Mouse (Mus musculus) MEL-GATA-1-ER (cell line): ENCODE data around the gene Btbd35f26.
"Not testable (repeated sequence)": the region's sequence is repeated elsewhere in the genome, so short reads cannot be mapped to it uniquely, and the experiment has no call there.

ENCODE experiments used
- DNase-seq: peaks from one replicate; pipeline ENCODE4 v3.0.0-alpha.2; 2012; ENCODE audit warnings: low read depth; ENCODE audit errors: extremely low read depth

The Btbd35f26 gene

GRCm38 (mm10) chrX:31336154-31336553 lies at the start of gene Btbd35f26:
Btbd35f26 (plus strand) TSS chrX:31336454.
- not testable (repeated sequence) for DNase-seq

- not testable (repeated sequence) for DNase-seq
These were observed 5.7 kb downstream of the Btbd35f26 start for GRCm38 (mm10) chrX:31341924-31342323.

GRCm38 (mm10) chrX:31383818-31384217 lies 47.6 kb downstream of the Btbd35f26 start, which contains the start of gene Btbd35f19:
Btbd35f19 (minus strand) TSS chrX:31383918.
- DNase-seq = not testable (repeated sequence)
